Mouse (Mus musculus): ENCODE measurements around the gene Car10. TPM values are rescaled to one million over a fixed set of nuclear protein-coding genes. Genes with fewer than 3 reads are reported as not detected.

Car10 gene
- polyA plus RNA-seq, 1 experiment from 2014 or later = 0.04 TPM

DNA sequence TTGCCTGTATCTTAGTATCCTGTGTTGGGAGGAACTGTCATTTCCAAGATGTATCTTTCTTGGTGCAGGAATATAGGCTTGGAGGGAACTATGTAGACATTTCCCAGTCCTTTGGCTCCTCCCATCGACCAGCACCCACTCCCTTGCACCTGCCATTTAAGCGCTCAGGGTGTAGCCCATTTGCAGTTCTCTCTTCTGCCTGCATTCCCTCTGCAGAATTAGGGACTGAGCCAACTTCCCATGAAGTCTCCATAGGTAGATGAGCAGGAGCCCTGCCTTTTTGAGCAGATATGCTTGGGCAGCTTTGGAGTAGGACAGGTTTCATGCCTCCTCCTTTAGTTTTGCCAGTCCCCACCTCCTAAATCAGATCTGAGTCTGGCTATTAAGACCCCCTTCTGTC, 3.3 kb downstream of the Car10 start:
- H3K4me1 ChIP-seq (ENCODE audit: control insufficient read depth, insufficient read depth, low read length) = peaks cover 9% of the 10 kb centered on the region
- 6% methylated on average over 2 of the region's 2 CpGs for WGBS
- H3K36me3 ChIP-seq (ENCODE audit: control insufficient read depth, insufficient read depth, low read length) = no peaks in the 10 kb centered on the region
- H3K4me3 ChIP-seq (ENCODE audit: low read length) = no peak overlapping the region
- no peak overlapping the region for H3K4me2 ChIP-seq (ENCODE audit: low read depth, low read length)
- no peak for ATAC-seq
- no peaks in the 10 kb centered on the region for H3K9me3 ChIP-seq (ENCODE audit: control insufficient read depth, low read length)
- peaks cover 55% of the 10 kb centered on the region for H3K27me3 ChIP-seq (replicated peaks; ENCODE audit: control insufficient read depth, insufficient read depth, low read length)
- H3K9ac ChIP-seq (ENCODE audit: low read depth, low read length) = no peak overlapping the region
- H3K27ac ChIP-seq (ENCODE audit: low read length) = no peak overlapping the region

DNA sequence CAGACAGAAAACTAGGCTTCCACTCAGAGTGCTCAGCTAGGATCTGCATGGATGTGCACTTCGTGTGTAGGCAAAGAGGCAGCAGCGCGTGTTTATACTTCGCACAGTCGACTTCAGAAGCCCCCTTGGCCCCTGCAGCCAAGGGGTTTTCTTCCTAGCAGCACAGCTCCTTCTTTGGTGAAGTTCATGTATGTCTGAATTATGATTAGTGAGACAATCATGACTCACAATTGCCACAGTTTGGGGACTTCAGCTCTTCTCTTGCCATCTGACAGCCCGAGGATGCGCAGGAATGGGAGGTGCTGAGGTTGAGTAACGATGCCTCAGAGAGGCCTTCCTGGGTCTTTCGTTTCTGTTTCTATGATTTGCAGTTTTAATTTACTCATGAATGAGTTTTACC, 4.5 kb downstream of the Car10 start:
- Histone ChIP-seq H3K9me3 (ENCODE audit: control insufficient read depth, low read length) (no peaks in the 10 kb centered on the region), H3K27me3 (replicated peaks; ENCODE audit: control insufficient read depth, insufficient read depth, low read length) (peaks cover 50% of the 10 kb centered on the region), H3K4me3 (ENCODE audit: low read length) (no peak overlapping the region), H3K9ac (ENCODE audit: low read depth, low read length) (no peak overlapping the region), H3K36me3 (ENCODE audit: control insufficient read depth, insufficient read depth, low read length) (no peaks in the 10 kb centered on the region), H3K4me1 (ENCODE audit: control insufficient read depth, insufficient read depth, low read length) (peaks cover 9% of the 10 kb centered on the region), H3K27ac (ENCODE audit: low read length) (no peak overlapping the region), H3K4me2 (ENCODE audit: low read depth, low read length) (no peak overlapping the region)
- no peak for ATAC-seq
- 71% methylated on average over 9 of the region's 9 CpGs for WGBS

- Histone ChIP-seq H3K9me3 (ENCODE audit: control insufficient read depth, low read length) (no peaks in the 10 kb centered on the region), H3K4me1 (ENCODE audit: control insufficient read depth, insufficient read depth, low read length) (peaks cover 9% of the 10 kb centered on the region), H3K36me3 (ENCODE audit: control insufficient read depth, insufficient read depth, low read length) (no peaks in the 10 kb centered on the region), H3K9ac (ENCODE audit: low read depth, low read length) (no peak overlapping the region), H3K4me2 (ENCODE audit: low read depth, low read length) (no peak overlapping the region), H3K27me3 (replicated peaks; ENCODE audit: control insufficient read depth, insufficient read depth, low read length) (peaks cover 41% of the 10 kb centered on the region), H3K27ac (ENCODE audit: low read length) (no peak overlapping the region), H3K4me3 (ENCODE audit: low read length) (no peak overlapping the region)
- WGBS = 56% methylated on average over 3 of the region's 3 CpGs
- ATAC-seq = no peak
Observed at GRCm38 (mm10) chr11:93103101-93103815, 5.4 kb downstream of the Car10 start.

DNA sequence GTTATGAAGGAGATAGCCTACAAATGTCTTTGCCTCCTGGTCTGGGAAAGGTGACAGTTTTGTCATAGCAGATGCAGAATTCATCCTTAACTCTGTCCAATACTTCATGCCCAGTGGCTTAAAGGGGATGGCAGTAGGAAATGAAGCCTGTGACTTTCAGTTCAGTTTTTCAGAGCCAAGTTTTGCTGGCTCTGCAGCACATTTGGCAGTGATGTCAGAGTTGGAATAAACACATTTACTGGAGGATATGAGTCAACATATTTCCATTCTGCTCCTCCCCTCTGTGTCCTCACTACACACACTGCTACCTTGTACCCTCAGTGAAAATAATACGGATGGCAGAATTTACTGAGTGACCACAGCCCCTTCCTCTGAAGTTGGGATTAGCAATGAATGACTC, 11.6 kb downstream of the Car10 start:
- no peaks in the 10 kb centered on the region for H3K9me3 ChIP-seq (ENCODE audit: control insufficient read depth, low read length)
- H3K27me3 ChIP-seq (replicated peaks; ENCODE audit: control insufficient read depth, insufficient read depth, low read length) = no peaks in the 10 kb centered on the region
- H3K27ac ChIP-seq (ENCODE audit: low read length) = no peak overlapping the region
- ATAC-seq = no peak
- no peaks in the 10 kb centered on the region for H3K36me3 ChIP-seq (ENCODE audit: control insufficient read depth, insufficient read depth, low read length)
- H3K4me3 ChIP-seq (ENCODE audit: low read length) = no peak overlapping the region
- WGBS = 58% methylated on average over 1 of the region's 1 CpGs
- H3K9ac ChIP-seq (ENCODE audit: low read depth, low read length) = no peak overlapping the region
- H3K4me2 ChIP-seq (ENCODE audit: low read depth, low read length) = no peak overlapping the region
- no peaks in the 10 kb centered on the region for H3K4me1 ChIP-seq (ENCODE audit: control insufficient read depth, insufficient read depth, low read length)

DNA sequence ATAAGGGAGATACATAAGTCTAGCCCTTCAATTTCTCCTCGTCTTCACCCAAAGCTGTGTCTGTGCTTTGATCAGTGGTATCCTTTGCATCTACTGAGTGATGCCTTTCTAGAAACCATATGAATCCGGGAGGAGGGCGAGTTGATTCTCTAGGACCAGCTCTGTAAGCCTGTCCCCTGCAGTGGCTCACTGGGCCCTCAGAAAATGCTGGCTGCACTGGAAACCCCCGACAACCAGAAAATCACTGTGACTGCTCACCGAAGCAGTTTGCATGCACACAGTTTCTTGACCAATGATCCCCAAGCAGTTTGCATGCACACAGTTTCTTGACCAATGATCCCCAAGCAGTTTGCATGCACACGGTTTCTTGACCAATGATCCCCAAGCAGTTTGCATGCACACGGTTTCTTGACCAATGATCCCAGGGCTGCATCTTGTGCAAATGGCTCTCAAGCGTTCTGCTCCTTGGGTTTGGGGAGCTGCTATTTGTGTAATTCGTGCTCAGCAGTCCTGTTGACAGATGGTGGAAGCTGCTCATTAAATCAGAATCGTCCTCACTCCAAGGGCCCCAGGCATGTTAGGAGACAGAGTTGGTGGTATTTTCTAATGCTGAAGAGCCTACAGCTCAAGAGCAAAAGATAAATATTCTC, 23.1 kb downstream of the Car10 start:
- H3K27ac ChIP-seq (ENCODE audit: low read length) = no peak overlapping the region
- H3K4me2 ChIP-seq (ENCODE audit: low read depth, low read length) = no peak overlapping the region
- 68% methylated on average over 10 of the region's 10 CpGs for WGBS
- no peak for ATAC-seq
- H3K4me3 ChIP-seq (ENCODE audit: low read length) = no peak overlapping the region
- H3K9ac ChIP-seq (ENCODE audit: low read depth, low read length) = no peak overlapping the region
- no peaks in the 10 kb centered on the region for H3K9me3 ChIP-seq (ENCODE audit: control insufficient read depth, low read length)
- no peaks in the 10 kb centered on the region for H3K36me3 ChIP-seq (ENCODE audit: control insufficient read depth, insufficient read depth, low read length)
- no peaks in the 10 kb centered on the region for H3K27me3 ChIP-seq (replicated peaks; ENCODE audit: control insufficient read depth, insufficient read depth, low read length)
- H3K4me1 ChIP-seq (ENCODE audit: control insufficient read depth, insufficient read depth, low read length) = no peaks in the 10 kb centered on the region

GRCm38 (mm10) chr11:93123691-93124090, 25.9 kb downstream of the Car10 start:
- Histone ChIP-seq H3K4me3 (ENCODE audit: low read length) (no peak overlapping the region), H3K4me1 (ENCODE audit: control insufficient read depth, insufficient read depth, low read length) (no peaks in the 10 kb centered on the region), H3K27ac (ENCODE audit: low read length) (no peak overlapping the region), H3K4me2 (ENCODE audit: low read depth, low read length) (no peak overlapping the region), H3K36me3 (ENCODE audit: control insufficient read depth, insufficient read depth, low read length) (no peaks in the 10 kb centered on the region), H3K9ac (ENCODE audit: low read depth, low read length) (no peak overlapping the region), H3K27me3 (replicated peaks; ENCODE audit: control insufficient read depth, insufficient read depth, low read length) (no peaks in the 10 kb centered on the region), H3K9me3 (ENCODE audit: control insufficient read depth, low read length) (no peaks in the 10 kb centered on the region)
- ATAC-seq = no peak
- WGBS = 82% methylated on average over 4 of the region's 4 CpGs

GRCm38 (mm10) chr11:93126466-93126865, 28.6 kb downstream of the Car10 start:
- Histone ChIP-seq H3K9me3 (ENCODE audit: control insufficient read depth, low read length) (no peaks in the 10 kb centered on the region), H3K9ac (ENCODE audit: low read depth, low read length) (no peak overlapping the region), H3K27me3 (replicated peaks; ENCODE audit: control insufficient read depth, insufficient read depth, low read length) (no peaks in the 10 kb centered on the region), H3K4me1 (ENCODE audit: control insufficient read depth, insufficient read depth, low read length) (no peaks in the 10 kb centered on the region), H3K36me3 (ENCODE audit: control insufficient read depth, insufficient read depth, low read length) (no peaks in the 10 kb centered on the region), H3K27ac (ENCODE audit: low read length) (no peak overlapping the region), H3K4me2 (ENCODE audit: low read depth, low read length) (no peak overlapping the region), H3K4me3 (ENCODE audit: low read length) (no peak overlapping the region)
- 75% methylated on average over 3 of the region's 3 CpGs for WGBS
- no peak for ATAC-seq

DNA sequence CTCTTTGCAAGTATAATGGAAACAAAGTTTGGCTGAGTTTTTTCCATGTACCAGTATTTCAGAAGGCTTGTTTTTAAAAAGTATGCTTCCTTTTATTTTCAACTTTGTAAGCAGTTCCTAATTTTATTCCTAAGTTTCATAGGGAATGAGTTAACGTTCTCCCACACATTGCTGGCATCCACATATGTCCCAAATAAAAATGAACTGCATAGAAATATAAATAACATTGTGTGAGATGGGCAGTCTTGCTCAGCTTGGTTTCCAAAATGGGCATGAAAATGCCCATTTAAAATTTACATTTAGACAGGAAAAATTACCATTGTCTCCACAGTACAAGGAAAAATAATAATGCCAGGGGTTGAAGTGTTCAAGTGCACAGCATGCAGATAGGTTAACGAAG, 30.7 kb downstream of the Car10 start:
- no peaks in the 10 kb centered on the region for H3K36me3 ChIP-seq (ENCODE audit: control insufficient read depth, insufficient read depth, low read length)
- H3K9ac ChIP-seq (ENCODE audit: low read depth, low read length) = no peak overlapping the region
- H3K4me1 ChIP-seq (ENCODE audit: control insufficient read depth, insufficient read depth, low read length) = no peaks in the 10 kb centered on the region
- ATAC-seq = no peak
- H3K4me2 ChIP-seq (ENCODE audit: low read depth, low read length) = no peak overlapping the region
- 70% methylated on average over 2 of the region's 2 CpGs for WGBS
- H3K27me3 ChIP-seq (replicated peaks; ENCODE audit: control insufficient read depth, insufficient read depth, low read length) = no peaks in the 10 kb centered on the region
- no peak overlapping the region for H3K27ac ChIP-seq (ENCODE audit: low read length)
- no peak overlapping the region for H3K4me3 ChIP-seq (ENCODE audit: low read length)
- no peaks in the 10 kb centered on the region for H3K9me3 ChIP-seq (ENCODE audit: control insufficient read depth, low read length)

- no peak overlapping the region for H3K9ac ChIP-seq (ENCODE audit: low read depth, low read length)
Observed at GRCm38 (mm10) chr11:93137841-93138240, 40.0 kb downstream of the Car10 start.

More at GRCm38 (mm10) chr11:93137841-93138240, 40.0 kb downstream of the Car10 start:
- ATAC-seq = no peak
- no peak overlapping the region for H3K4me3 ChIP-seq (ENCODE audit: low read length)
- 88% methylated on average over 1 of the region's 1 CpGs for WGBS
- H3K27me3 ChIP-seq (replicated peaks; ENCODE audit: control insufficient read depth, insufficient read depth, low read length) = no peaks in the 10 kb centered on the region
- no peak overlapping the region for H3K4me2 ChIP-seq (ENCODE audit: low read depth, low read length)
- H3K4me1 ChIP-seq (ENCODE audit: control insufficient read depth, insufficient read depth, low read length) = no peaks in the 10 kb centered on the region
- no peaks in the 10 kb centered on the region for H3K36me3 ChIP-seq (ENCODE audit: control insufficient read depth, insufficient read depth, low read length)
- no peak overlapping the region for H3K27ac ChIP-seq (ENCODE audit: low read length)
- H3K9me3 ChIP-seq (ENCODE audit: control insufficient read depth, low read length) = no peaks in the 10 kb centered on the region
